Mouse (Mus musculus) cortical plate, adult 2 months (tissue): ENCODE data around the gene Arl4c.

Source experiments
- CTCF ChIP-seq: fragments of 200-500 bp; IDR thresholded peaks from 2 replicates; pipeline ENCODE4 v1.5.1; 2011; ENCODE audit warnings: mild to moderate bottlenecking, control low read depth, low read length; ENCODE audit not compliant: insufficient read depth; ENCODE audit errors: extremely low read depth
- POLR2A ChIP-seq: fragments of 200-500 bp; IDR thresholded peaks from 2 replicates; pipeline ENCODE4 v1.6.1; 2011; ENCODE audit warnings: mild to moderate bottlenecking, low read length, control low read depth; ENCODE audit not compliant: insufficient read depth; ENCODE audit errors: extremely low read depth

- TF ChIP-seq CTCF (no peak), POLR2A (no peak)
Observed at GRCm38 (mm10) chr1:88678231-88678739, 23.7 kb downstream of the Arl4c start.
